Mouse (Mus musculus) G1E (cell line): ENCODE data around the gene Cd300a. TPM values are rescaled to one million over a fixed set of nuclear protein-coding genes. Genes with fewer than 3 reads are reported as not detected.

ENCODE experiments used
- ATAC-seq: 2 replicates; pipeline ENCODE4 v1.8.0; 2016; ENCODE audit warnings: mild to moderate bottlenecking; ENCODE audit not compliant: insufficient number of reproducible peaks, poor library complexity, low FRiP score, severe bottlenecking; ENCODE audit errors: extremely low read depth
- DNase-seq: peaks from one replicate; pipeline ENCODE4 v3.0.0; 2012; ENCODE audit warnings: low spot score
- H3K27me3 ChIP-seq: 2 replicates; pipeline ENCODE4 v1.6.1; 2012; ENCODE audit warnings: mild to moderate bottlenecking, low read length, inconsistent platforms; ENCODE audit not compliant: insufficient read depth
- H3K36me3 ChIP-seq: replicated peaks from 2 replicates; pipeline ENCODE3; 2012; ENCODE audit warnings: mild to moderate bottlenecking, inconsistent platforms
- H3K4me1 ChIP-seq: 2 replicates; pipeline ENCODE4 v1.6.1; 2012; ENCODE audit warnings: low read depth, low read length, inconsistent platforms, mixed read lengths; ENCODE audit not compliant: insufficient read depth
- H3K4me3 ChIP-seq: 2 replicates; pipeline ENCODE4 v1.5.1; 2012; ENCODE audit warnings: low read depth, mild to moderate bottlenecking, inconsistent platforms, low read length, moderate library complexity, mixed read lengths
- H3K9me3 ChIP-seq: replicated peaks from 2 replicates; pipeline ENCODE4 v1.6.1; 2012; ENCODE audit warnings: inconsistent platforms
- CTCF ChIP-seq: IDR thresholded peaks from 2 replicates; pipeline ENCODE4 v1.5.1; 2012; ENCODE audit warnings: low read depth, low read length, inconsistent platforms, mixed read lengths
- GATA1 ChIP-seq: IDR thresholded peaks from 2 replicates; pipeline ENCODE4 v1.6.1; 2012; ENCODE audit warnings: borderline replicate concordance, low read length, inconsistent platforms, mixed read lengths
- GATA2 ChIP-seq: IDR thresholded peaks from 2 replicates; pipeline ENCODE4 v1.6.1; 2012; ENCODE audit warnings: low read depth, low read length, inconsistent platforms, borderline replicate concordance
- POLR2AphosphoS5 ChIP-seq: IDR thresholded peaks from 2 replicates; pipeline ENCODE4 v1.6.1; 2012; ENCODE audit warnings: low read depth, low read length, inconsistent platforms; ENCODE audit not compliant: insufficient replicate concordance
- TAL1 ChIP-seq: conservative IDR thresholded peaks from 2 replicates; pipeline ENCODE4 v1.6.1; 2012; ENCODE audit warnings: low read depth, low read length, inconsistent platforms, mixed read lengths
- polyA plus RNA-seq: library from polyadenylated mRNA; stranded (reverse); fragments of >175 nt; gene quantifications from 2 replicates; pipeline ENCODE4 v1.2.3, GENCODE M21; 2012
- total RNA-seq, 2 experiments: library from RNA; stranded (forward) in 1 of 2; stranded (reverse) in 1 of 2; fragments of 200-1000 nt in 1 of 2; fragments of >200 nt in 1 of 2; fragmentation: Nextera tagmentation in 1 of 2; gene quantifications; 2 replicates each; pipeline ENCODE4 v1.2.3; 2014 to 2017

The Cd300a gene
- total RNA-seq (2014; fragmentation: Nextera tagmentation): not detected in 2 replicates
- 0.06 and 0.11 TPM in 2 replicates for total RNA-seq (2017)
- polyA plus RNA-seq: 0.01 TPM in 1 of 2 replicates, not detected in the other

GRCm38 (mm10) chr11:114889991-114890518, at the start of gene Cd300a:
Gene Cd300a (plus strand): TSS chr11:114890041.
- peaks cover 44% of the 10 kb centered on the region for H3K9me3 ChIP-seq
- ATAC-seq: no peak
- no peaks in the 10 kb centered on the region for H3K4me1 ChIP-seq

GRCm38 (mm10) chr11:114843818-114844463, 45.9 kb upstream of the Cd300a start:
- no peak for DNase-seq

More at GRCm38 (mm10) chr11:114889991-114890518, at the start of gene Cd300a:
- DNase-seq: no peak
- no peaks in the 10 kb centered on the region for H3K36me3 ChIP-seq
- TF ChIP-seq CTCF: no peak
- TF ChIP-seq GATA2: no peak
- TF ChIP-seq POLR2AphosphoS5: no peak
- TF ChIP-seq TAL1: no peak
- TF ChIP-seq GATA1: no peak
- no peaks in the 10 kb centered on the region; the same call in 1 of the 2 replicates for H3K27me3 ChIP-seq
- no peak within 1 kb of the TSS; the same call in 1 of the 2 replicates for H3K4me3 ChIP-seq

GRCm38 (mm10) chr11:114844464-114845220, 45.2 kb upstream of the Cd300a start:
- Histone ChIP-seq H3K27me3 (no peaks in the 10 kb centered on the region), H3K4me1 (no peaks in the 10 kb centered on the region), H3K36me3 (no peaks in the 10 kb centered on the region), H3K4me3 (no peak overlapping the region), H3K9me3 (peaks cover 61% of the 10 kb centered on the region)
- ATAC-seq (no peak), DNase-seq (no peak)
- TF ChIP-seq TAL1: no peak
- no peak for TF ChIP-seq POLR2AphosphoS5
- TF ChIP-seq GATA1: no peak
- no peak for TF ChIP-seq GATA2
- no peak for TF ChIP-seq CTCF

More at GRCm38 (mm10) chr11:114843818-114844463, 45.9 kb upstream of the Cd300a start:
- Histone ChIP-seq H3K4me1 (no peaks in the 10 kb centered on the region), H3K36me3 (no peaks in the 10 kb centered on the region), H3K4me3 (no peak overlapping the region), H3K9me3 (peaks cover 57% of the 10 kb centered on the region), H3K27me3 (no peaks in the 10 kb centered on the region)
- no peak for ATAC-seq
- no peak for TF ChIP-seq CTCF
- TF ChIP-seq GATA2: no peak
- no peak for TF ChIP-seq GATA1
- TF ChIP-seq POLR2AphosphoS5: no peak
- no peak for TF ChIP-seq TAL1

- Histone ChIP-seq H3K27me3 (no peaks in the 10 kb centered on the region), H3K4me3 (no peak overlapping the region), H3K4me1 (no peaks in the 10 kb centered on the region), H3K36me3 (no peaks in the 10 kb centered on the region), H3K9me3 (peaks cover 73% of the 10 kb centered on the region)
- TF ChIP-seq GATA1: no peak
- no peak for TF ChIP-seq POLR2AphosphoS5
- TF ChIP-seq GATA2: no peak
- no peak for TF ChIP-seq TAL1
- no peak for TF ChIP-seq CTCF
- ATAC-seq: no peak
- no peak for DNase-seq
These were observed 43.5 kb upstream of the Cd300a start for GRCm38 (mm10) chr11:114846336-114846735.

GRCm38 (mm10) chr11:114847008-114847407, 42.8 kb upstream of the Cd300a start:
- H3K27me3 ChIP-seq: no peaks in the 10 kb centered on the region
- H3K4me3 ChIP-seq: no peak overlapping the region
- no peaks in the 10 kb centered on the region for H3K36me3 ChIP-seq
- ATAC-seq (no peak), DNase-seq (no peak)
- H3K9me3 ChIP-seq: peaks cover 74% of the 10 kb centered on the region
- TF ChIP-seq CTCF (no peak), GATA2 (no peak), GATA1 (no peak), POLR2AphosphoS5 (no peak), TAL1 (no peak)
- H3K4me1 ChIP-seq: no peaks in the 10 kb centered on the region

GRCm38 (mm10) chr11:114849572-114849971, 40.3 kb upstream of the Cd300a start:
- Histone ChIP-seq H3K27me3 (no peaks in the 10 kb centered on the region), H3K9me3 (peaks cover 79% of the 10 kb centered on the region), H3K4me1 (no peaks in the 10 kb centered on the region), H3K36me3 (no peaks in the 10 kb centered on the region), H3K4me3 (no peak overlapping the region)
- TF ChIP-seq GATA2 (no peak), CTCF (no peak), GATA1 (no peak), TAL1 (no peak), POLR2AphosphoS5 (no peak)
- DNase-seq (no peak), ATAC-seq (no peak)
